Mouse (Mus musculus) hindbrain, embryonic 16.5 days (tissue): ENCODE data around the gene Cd99l2. TPM values are rescaled to one million over a fixed set of nuclear protein-coding genes. Genes with fewer than 3 reads are reported as not detected.

Experiments used
- ATAC-seq: fragments of 200-750 bp; cut with Nextera tagmentation; 2 replicates; pipeline ENCODE4 v1.8.0; 2017; ENCODE audit warnings: moderate TSS enrichment, moderate library complexity
- H3K27ac ChIP-seq: fragments of 300-500 bp; sonication (generic); 2 replicates; pipeline ENCODE4 v1.5.1; 2014; ENCODE audit warnings: low read depth, mild to moderate bottlenecking, control low read depth, low read length, moderate library complexity
- H3K27me3 ChIP-seq: fragments of 300-500 bp; sonication (generic); replicated peaks from 2 replicates; pipeline ENCODE4 v1.6.1; 2014; ENCODE audit warnings: low read length; ENCODE audit not compliant: control insufficient read depth, insufficient read depth
- H3K36me3 ChIP-seq: fragments of 300-500 bp; sonication (generic); 2 replicates; pipeline ENCODE4 v1.6.1; 2014; ENCODE audit warnings: mild to moderate bottlenecking, low read length, moderate library complexity, mixed read lengths; ENCODE audit not compliant: control insufficient read depth, insufficient read depth
- H3K4me1 ChIP-seq: fragments of 300-500 bp; sonication (generic); 2 replicates; pipeline ENCODE4 v1.6.1; 2014; ENCODE audit warnings: low read depth, low read length; ENCODE audit not compliant: control insufficient read depth, insufficient read depth
- H3K4me2 ChIP-seq: fragments of 300-500 bp; sonication (generic); 2 replicates; pipeline ENCODE4 v1.6.1; 2014; ENCODE audit warnings: mild to moderate bottlenecking, low read length, control low read depth, moderate library complexity
- H3K4me3 ChIP-seq: fragments of 300-500 bp; sonication (generic); 2 replicates; pipeline ENCODE4 v1.5.1; 2014; ENCODE audit warnings: mild to moderate bottlenecking, low read length, control low read depth, moderate library complexity
- H3K9ac ChIP-seq: fragments of 300-500 bp; sonication (generic); 2 replicates; pipeline ENCODE4 v1.6.1; 2014; ENCODE audit warnings: low read depth, mild to moderate bottlenecking, control low read depth, low read length, moderate library complexity
- H3K9me3 ChIP-seq: fragments of 300-500 bp; sonication (generic); 2 replicates; pipeline ENCODE4 v1.6.1; 2014; ENCODE audit warnings: mild to moderate bottlenecking, low read length, moderate library complexity; ENCODE audit not compliant: control insufficient read depth
- WGBS: fragments of 180-500 bp; shearing (Covaris S2); extraction: QIAGEN DNeasy Blood & Tissue Kit; methylation state at CpG from one replicate; pipeline ENCODE4 v1.1.7; 2014; 5-methylcytosine and 5-hydroxymethylcytosine counted together
- polyA plus RNA-seq: library from polyadenylated mRNA; unstranded; fragments of >200 nt; fragmentation: Nextera tagmentation; extraction: Ambion mirVana; gene quantifications from 2 replicates; pipeline ENCODE4 v1.2.1, GENCODE M21; 2015

The Cd99l2 gene
- polyA plus RNA-seq, 1 experiment from 2014 or later, result 103 TPM

DNA sequence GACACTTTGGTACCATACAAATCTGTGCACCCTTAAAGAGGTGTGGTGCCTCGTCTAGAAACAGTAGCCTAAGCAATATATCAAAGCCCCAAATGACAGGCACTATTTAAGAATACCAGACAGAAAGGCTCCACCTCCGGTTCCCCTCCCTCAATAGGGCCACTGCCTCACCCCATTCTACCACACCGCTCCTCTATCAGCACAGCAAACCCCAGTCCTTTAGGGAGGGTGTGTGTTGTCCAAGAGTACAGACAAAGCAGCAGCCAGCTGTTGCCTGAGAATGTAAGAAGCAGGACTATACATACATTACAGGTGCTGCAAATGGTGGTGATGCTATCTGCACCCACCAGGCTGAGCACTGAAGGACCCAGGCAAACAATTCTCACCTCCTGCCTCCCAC, 17.2 kb downstream of the Cd99l2 start:
- Histone ChIP-seq H3K36me3 (no peaks in the 10 kb centered on the region), H3K27ac (no peak overlapping the region), H3K9me3 (no peaks in the 10 kb centered on the region), H3K4me2 (no peak overlapping the region), H3K27me3 (no peaks in the 10 kb centered on the region), H3K4me1 (no peaks in the 10 kb centered on the region), H3K9ac (no peak overlapping the region), H3K4me3 (no peak overlapping the region)
- 55% methylated on average over 3 of the region's 3 CpGs for WGBS
- ATAC-seq, result no peak

GRCm38 (mm10) chrX:71475084-71475483, 17.6 kb downstream of the Cd99l2 start:
- no peak for ATAC-seq
- Histone ChIP-seq H3K27ac (no peak overlapping the region), H3K4me3 (no peak overlapping the region), H3K36me3 (no peaks in the 10 kb centered on the region), H3K9me3 (no peaks in the 10 kb centered on the region), H3K4me1 (no peaks in the 10 kb centered on the region), H3K9ac (no peak overlapping the region), H3K27me3 (no peaks in the 10 kb centered on the region), H3K4me2 (no peak overlapping the region)
- 61% methylated on average over 3 of the region's 3 CpGs for WGBS

- Histone ChIP-seq H3K4me1 (no peaks in the 10 kb centered on the region), H3K27ac (no peak overlapping the region), H3K9ac (no peak overlapping the region), H3K9me3 (no peaks in the 10 kb centered on the region), H3K27me3 (no peaks in the 10 kb centered on the region), H3K4me2 (no peak overlapping the region), H3K4me3 (no peak overlapping the region), H3K36me3 (no peaks in the 10 kb centered on the region)
- ATAC-seq, result no peak
- WGBS, result 76% methylated on average over 3 of the region's 3 CpGs
Observed at GRCm38 (mm10) chrX:71474296-71474956, 18.2 kb downstream of the Cd99l2 start.

GRCm38 (mm10) chrX:71468639-71469295, 23.9 kb downstream of the Cd99l2 start:
- Histone ChIP-seq H3K4me3 (no peak overlapping the region), H3K4me2 (no peak overlapping the region), H3K9ac (no peak overlapping the region), H3K27me3 (no peaks in the 10 kb centered on the region), H3K4me1 (no peaks in the 10 kb centered on the region), H3K27ac (no peak overlapping the region), H3K36me3 (no peaks in the 10 kb centered on the region), H3K9me3 (no peaks in the 10 kb centered on the region)
- no peak for ATAC-seq
- 94% methylated on average over 5 of the region's 5 CpGs for WGBS

DNA sequence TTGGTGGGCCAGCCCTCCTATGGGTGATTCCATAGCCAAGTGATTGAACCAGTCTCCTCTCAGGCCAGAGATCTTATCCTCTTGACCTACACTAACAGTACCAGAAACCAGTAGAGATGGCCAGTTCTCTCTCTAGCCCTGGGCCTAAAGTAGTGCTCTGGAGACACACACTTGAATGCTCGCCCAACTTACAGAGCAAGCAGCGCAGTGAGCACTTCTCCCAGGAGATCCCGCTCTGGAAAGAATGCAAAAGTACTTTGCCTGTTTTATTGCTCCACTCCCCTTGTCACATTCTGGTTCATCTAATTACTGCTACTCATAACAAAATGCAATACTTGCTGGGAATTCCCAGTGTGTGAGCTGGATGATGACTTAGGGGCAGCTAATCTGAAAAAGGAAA, 25.2 kb downstream of the Cd99l2 start:
- no peak for ATAC-seq

GRCm38 (mm10) chrX:71465417-71465816, 27.2 kb downstream of the Cd99l2 start:
- 92% methylated on average over 1 of the region's 1 CpGs for WGBS
- H3K36me3 ChIP-seq, result no peaks in the 10 kb centered on the region

More for the DNA sequence above, 25.2 kb downstream of the Cd99l2 start:
- 81% methylated on average over 3 of the region's 3 CpGs for WGBS
- no peaks in the 10 kb centered on the region for H3K9me3 ChIP-seq
- no peaks in the 10 kb centered on the region for H3K4me1 ChIP-seq
- no peak overlapping the region for H3K4me2 ChIP-seq
- H3K27ac ChIP-seq, result no peak overlapping the region
- no peaks in the 10 kb centered on the region for H3K27me3 ChIP-seq
- no peak overlapping the region for H3K4me3 ChIP-seq
- H3K9ac ChIP-seq, result no peak overlapping the region
- no peaks in the 10 kb centered on the region for H3K36me3 ChIP-seq

DNA sequence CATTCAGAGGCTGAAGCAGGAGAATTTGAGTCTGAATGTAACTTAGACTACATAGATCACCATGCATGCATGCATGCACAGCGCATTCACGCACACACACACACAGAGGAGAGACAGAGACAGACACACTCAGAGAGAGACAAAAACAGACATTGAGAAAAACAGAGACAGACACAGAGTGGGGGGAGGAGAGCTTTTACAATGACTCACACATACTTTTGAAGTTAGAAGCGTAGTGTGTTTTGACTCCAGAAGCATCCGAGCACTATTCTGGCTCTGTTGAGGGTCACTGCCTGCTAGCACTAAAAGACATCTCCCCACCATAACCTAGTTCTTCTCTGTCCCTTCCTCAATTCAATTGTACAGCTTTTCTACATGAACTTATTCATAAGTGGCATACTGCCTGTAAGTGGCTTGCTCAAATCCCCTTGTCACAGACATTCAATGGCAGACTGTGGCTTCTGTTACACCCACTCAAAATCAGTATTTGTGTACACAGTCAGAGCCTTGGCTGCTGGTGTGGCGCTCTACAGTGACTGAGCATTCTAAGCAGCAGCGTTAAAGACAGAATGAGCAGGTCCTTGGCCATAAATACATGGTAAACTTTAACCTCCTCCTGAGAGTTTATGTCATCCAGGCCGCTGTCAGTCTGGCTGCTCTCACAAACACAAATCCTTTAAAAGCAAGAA, 28.4 kb downstream of the Cd99l2 start:
- H3K36me3 ChIP-seq, result no peaks in the 10 kb centered on the region
- no peak overlapping the region for H3K4me2 ChIP-seq
- H3K9ac ChIP-seq, result no peak overlapping the region
- ATAC-seq, result no peak
- H3K4me3 ChIP-seq, result no peak overlapping the region
- no peaks in the 10 kb centered on the region for H3K4me1 ChIP-seq
- WGBS, result 81% methylated on average over 7 of the region's 7 CpGs
- no peak overlapping the region for H3K27ac ChIP-seq
- H3K9me3 ChIP-seq, result no peaks in the 10 kb centered on the region
- no peaks in the 10 kb centered on the region for H3K27me3 ChIP-seq

More at GRCm38 (mm10) chrX:71465417-71465816, 27.2 kb downstream of the Cd99l2 start:
- no peak for ATAC-seq
- Histone ChIP-seq H3K27ac (no peak overlapping the region), H3K27me3 (no peaks in the 10 kb centered on the region), H3K9me3 (no peaks in the 10 kb centered on the region), H3K4me2 (no peak overlapping the region), H3K4me3 (no peak overlapping the region), H3K4me1 (no peaks in the 10 kb centered on the region), H3K9ac (no peak overlapping the region)

GRCm38 (mm10) chrX:71456078-71456737, 36.4 kb downstream of the Cd99l2 start:
- Histone ChIP-seq H3K4me3 (no peak overlapping the region), H3K4me2 (no peak overlapping the region), H3K9me3 (no peaks in the 10 kb centered on the region), H3K9ac (no peak overlapping the region), H3K27ac (no peak overlapping the region), H3K4me1 (no peaks in the 10 kb centered on the region), H3K27me3 (no peaks in the 10 kb centered on the region), H3K36me3 (no peaks in the 10 kb centered on the region)
- WGBS, result 60% methylated on average over 6 of the region's 6 CpGs
- ATAC-seq, result 0 out of 2 replicates have a peak, but pooled peaks have one; percentile 37

DNA sequence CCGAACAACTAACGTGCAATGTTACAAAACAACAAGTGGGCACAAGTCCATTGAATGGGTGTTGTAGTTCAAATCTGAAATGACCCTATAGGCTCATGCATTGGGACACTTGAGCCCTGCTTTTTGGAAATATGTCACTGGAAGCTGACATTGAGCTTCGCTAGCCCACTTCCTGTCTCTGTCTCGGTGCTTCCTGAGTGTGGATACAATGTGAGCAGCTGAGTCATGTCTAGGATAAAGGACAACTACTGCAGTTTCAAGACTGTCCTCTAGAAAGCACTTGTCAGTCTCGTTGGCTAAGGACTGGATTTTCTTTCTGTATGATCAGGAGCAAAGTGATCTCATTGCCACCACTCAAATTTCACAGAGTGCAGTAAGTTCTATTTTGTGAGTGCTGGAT, 49.7 kb downstream of the Cd99l2 start:
- no peak overlapping the region for H3K4me2 ChIP-seq
- no peak overlapping the region for H3K4me3 ChIP-seq
- WGBS, result 84% methylated on average over 5 of the region's 5 CpGs
- H3K9ac ChIP-seq, result no peak overlapping the region
- H3K4me1 ChIP-seq, result no peaks in the 10 kb centered on the region
- H3K36me3 ChIP-seq, result no peaks in the 10 kb centered on the region
- no peak overlapping the region for H3K27ac ChIP-seq
- H3K9me3 ChIP-seq, result no peaks in the 10 kb centered on the region
- H3K27me3 ChIP-seq, result no peaks in the 10 kb centered on the region
- no peak for ATAC-seq
